Mouse (Mus musculus): ENCODE measurements around the gene Gm21969. TPM values are rescaled to one million over a fixed set of nuclear protein-coding genes. Genes with fewer than 3 reads are reported as not detected.

Gm21969 gene
- polyA plus RNA-seq (2016; fragmentation: Nextera tagmentation; extraction: Ambion mirVana), result not detected in 2 replicates

- Histone ChIP-seq H3K4me1 (peaks cover 52% of the 10 kb centered on the region), H3K9ac (no peak within 1 kb of the TSS), H3K27ac (peak within 1 kb of the TSS; percentile 56)
These were observed at the start of gene Gm21969 for GRCm38 (mm10) chr4:139602357-139603244. Gene Gm21969, plus strand, starts transcription at chr4:139603186.

GRCm38 (mm10) chr4:139555235-139555634 is 47.8 kb upstream of the Gm21969 start:
- 89% methylated on average over 11 of the region's 11 CpGs for WGBS
- Histone ChIP-seq H3K27me3 (no peaks in the 10 kb centered on the region), H3K27ac (no peak overlapping the region), H3K4me3 (no peak overlapping the region), H3K36me3 (no peaks in the 10 kb centered on the region), H3K4me2 (replicated peaks) (no peak overlapping the region), H3K9ac (no peak overlapping the region), H3K9me3 (replicated peaks) (no peaks in the 10 kb centered on the region; the same call in 1 of the 2 replicates), H3K4me1 (no peaks in the 10 kb centered on the region)
- ATAC-seq (ENCODE audit: low FRiP score), result no peak

More at GRCm38 (mm10) chr4:139602357-139603244, at the start of gene Gm21969:
- 54% methylated on average over 14 of the region's 14 CpGs for WGBS
- Histone ChIP-seq H3K27me3 (no peaks in the 10 kb centered on the region), H3K9me3 (replicated peaks) (no peaks in the 10 kb centered on the region), H3K4me2 (replicated peaks) (no peak within 1 kb of the TSS), H3K4me3 (no peak within 1 kb of the TSS), H3K36me3 (peaks cover 23% of the 10 kb centered on the region)
- no peak for ATAC-seq (ENCODE audit: low FRiP score)

GRCm38 (mm10) chr4:139555951-139556350 is 47.0 kb upstream of the Gm21969 start:
- no peak overlapping the region for H3K27ac ChIP-seq
- no peaks in the 10 kb centered on the region for H3K4me1 ChIP-seq
- no peak overlapping the region for H3K4me3 ChIP-seq
- H3K27me3 ChIP-seq, result no peaks in the 10 kb centered on the region
- no peaks in the 10 kb centered on the region; the same call in 1 of the 2 replicates for H3K9me3 ChIP-seq (replicated peaks)
- WGBS, result 79% methylated on average over 19 of the region's 19 CpGs
- no peak overlapping the region for H3K4me2 ChIP-seq (replicated peaks)
- no peak for ATAC-seq (ENCODE audit: low FRiP score)
- no peak overlapping the region for H3K9ac ChIP-seq
- H3K36me3 ChIP-seq, result no peaks in the 10 kb centered on the region

GRCm38 (mm10) chr4:139568361-139568760 is 34.6 kb upstream of the Gm21969 start:
- ATAC-seq (ENCODE audit: low FRiP score), result no peak
- no peak overlapping the region for H3K4me2 ChIP-seq (replicated peaks)
- H3K36me3 ChIP-seq, result no peaks in the 10 kb centered on the region
- no peak overlapping the region for H3K4me3 ChIP-seq
- H3K9me3 ChIP-seq (replicated peaks), result no peaks in the 10 kb centered on the region
- peaks cover 9% of the 10 kb centered on the region; the same call in 1 of the 2 replicates for H3K27me3 ChIP-seq
- no peaks in the 10 kb centered on the region for H3K4me1 ChIP-seq
- 87% methylated on average over 15 of the region's 15 CpGs for WGBS
- no peak overlapping the region for H3K27ac ChIP-seq
- H3K9ac ChIP-seq, result no peak overlapping the region

GRCm38 (mm10) chr4:139570756-139571155 is 32.2 kb upstream of the Gm21969 start:
- Histone ChIP-seq H3K4me1 (peaks cover 13% of the 10 kb centered on the region), H3K9me3 (replicated peaks) (no peaks in the 10 kb centered on the region), H3K36me3 (no peaks in the 10 kb centered on the region), H3K27ac (no peak overlapping the region), H3K27me3 (peaks cover 9% of the 10 kb centered on the region; the same call in 1 of the 2 replicates), H3K4me2 (replicated peaks) (no peak overlapping the region), H3K9ac (no peak overlapping the region), H3K4me3 (no peak overlapping the region)
- 79% methylated on average over 10 of the region's 10 CpGs for WGBS
- no peak for ATAC-seq (ENCODE audit: low FRiP score)

GRCm38 (mm10) chr4:139572928-139573512 is 30.0 kb upstream of the Gm21969 start:
- WGBS, result 90% methylated on average over 12 of the region's 12 CpGs
- Histone ChIP-seq H3K36me3 (no peaks in the 10 kb centered on the region), H3K27ac (no peak overlapping the region), H3K4me3 (no peak overlapping the region), H3K9me3 (replicated peaks) (no peaks in the 10 kb centered on the region), H3K27me3 (peaks cover 9% of the 10 kb centered on the region; the same call in 1 of the 2 replicates), H3K9ac (no peak overlapping the region), H3K4me1 (peaks cover 27% of the 10 kb centered on the region), H3K4me2 (replicated peaks) (no peak overlapping the region)
- ATAC-seq (ENCODE audit: low FRiP score), result no peak

- no peaks in the 10 kb centered on the region for H3K9me3 ChIP-seq (replicated peaks)
- WGBS, result under 1% methylated on average over 46 of the region's 52 CpGs
- H3K36me3 ChIP-seq, result no peaks in the 10 kb centered on the region
- peak; percentile 96 for ATAC-seq (ENCODE audit: low FRiP score)
- H3K27ac ChIP-seq, result peak overlapping the region; percentile 93
- H3K9ac ChIP-seq, result peak overlapping the region; percentile 89
- H3K4me3 ChIP-seq, result peak overlapping the region; percentile 81
- H3K27me3 ChIP-seq, result peaks cover 9% of the 10 kb centered on the region; the same call in 1 of the 2 replicates
- H3K4me2 ChIP-seq (replicated peaks), result peak overlapping the region; percentile 95
- H3K4me1 ChIP-seq, result peaks cover 33% of the 10 kb centered on the region
These were observed 28.7 kb upstream of the Gm21969 start for GRCm38 (mm10) chr4:139574156-139574798.

GRCm38 (mm10) chr4:139574799-139575672 is 27.9 kb upstream of the Gm21969 start:
- WGBS, result under 1% methylated on average over 111 of the region's 111 CpGs
- ATAC-seq (ENCODE audit: low FRiP score), result peak; percentile 72
- peak overlapping the region; percentile 89 for H3K9ac ChIP-seq

GRCm38 (mm10) chr4:139575673-139576003 is 27.3 kb upstream of the Gm21969 start:
- Histone ChIP-seq H3K9me3 (replicated peaks) (no peaks in the 10 kb centered on the region), H3K27me3 (peaks cover 9% of the 10 kb centered on the region; the same call in 1 of the 2 replicates), H3K4me1 (peaks cover 46% of the 10 kb centered on the region), H3K27ac (peak overlapping the region; percentile 93), H3K4me2 (replicated peaks) (peak overlapping the region; percentile 95), H3K9ac (peak overlapping the region; percentile 89), H3K36me3 (no peaks in the 10 kb centered on the region), H3K4me3 (peak overlapping the region; percentile 81)
- no peak for ATAC-seq (ENCODE audit: low FRiP score)
- WGBS, result 9% methylated on average over 14 of the region's 14 CpGs

More at GRCm38 (mm10) chr4:139574799-139575672, 27.9 kb upstream of the Gm21969 start:
- H3K27ac ChIP-seq, result peak overlapping the region; percentile 93
- peaks cover 9% of the 10 kb centered on the region; the same call in 1 of the 2 replicates for H3K27me3 ChIP-seq
- H3K4me3 ChIP-seq, result peak overlapping the region; percentile 81
- H3K4me2 ChIP-seq (replicated peaks), result peak overlapping the region; percentile 95
- peaks cover 40% of the 10 kb centered on the region for H3K4me1 ChIP-seq
- H3K36me3 ChIP-seq, result no peaks in the 10 kb centered on the region
- no peaks in the 10 kb centered on the region for H3K9me3 ChIP-seq (replicated peaks)

- ATAC-seq (ENCODE audit: low FRiP score), result no peak
- peaks cover 54% of the 10 kb centered on the region for H3K4me1 ChIP-seq
- WGBS, result 43% methylated on average over 14 of the region's 14 CpGs
- H3K4me3 ChIP-seq, result peak overlapping the region; percentile 81
- no peaks in the 10 kb centered on the region for H3K36me3 ChIP-seq
- H3K9ac ChIP-seq, result peak overlapping the region; percentile 89
- peaks cover 9% of the 10 kb centered on the region; the same call in 1 of the 2 replicates for H3K27me3 ChIP-seq
- no peak overlapping the region for H3K27ac ChIP-seq
- no peaks in the 10 kb centered on the region for H3K9me3 ChIP-seq (replicated peaks)
- peak overlapping the region; percentile 95 for H3K4me2 ChIP-seq (replicated peaks)
These were observed 26.6 kb upstream of the Gm21969 start for GRCm38 (mm10) chr4:139576251-139576880.

GRCm38 (mm10) chr4:139577006-139577405 is 26.0 kb upstream of the Gm21969 start:
- Histone ChIP-seq H3K4me3 (peak overlapping the region; percentile 81), H3K9me3 (replicated peaks) (no peaks in the 10 kb centered on the region), H3K4me2 (replicated peaks) (peak overlapping the region; percentile 95), H3K27me3 (peaks cover 9% of the 10 kb centered on the region; the same call in 1 of the 2 replicates), H3K27ac (no peak overlapping the region), H3K9ac (0 out of 2 replicates have a peak overlapping the region, but pooled peaks have one; percentile 18), H3K36me3 (no peaks in the 10 kb centered on the region), H3K4me1 (peaks cover 59% of the 10 kb centered on the region)
- 83% methylated on average over 7 of the region's 7 CpGs for WGBS
- no peak for ATAC-seq (ENCODE audit: low FRiP score)
